Mouse (Mus musculus) spleen, postnatal 4 days (tissue): Measurements from ENCODE around the gene Ddx54.

ENCODE experiments used
- DNase-seq, 2 experiments: peaks; one replicate each; pipeline ENCODE4 v3.0.0; 2022; ENCODE audit warnings: low spot score in 2 of 2

The Ddx54 gene

GRCm38 (mm10) chr5:120610906-120611305 lies 1.6 kb upstream of the Ddx54 start:
- no peak for DNase-seq

- no peak for DNase-seq
Measured at GRCm38 (mm10) chr5:120611416-120611815, 1.1 kb upstream of the Ddx54 start.

GRCm38 (mm10) chr5:120612822-120613604 lies 474 bp downstream of the Ddx54 start:
- peak; percentile 100 for DNase-seq

- peak; percentile 54 to 81 for DNase-seq
Measured at GRCm38 (mm10) chr5:120615903-120616302, 3.4 kb downstream of the Ddx54 start.

- no peak for DNase-seq
Measured at GRCm38 (mm10) chr5:120618778-120619177, 6.2 kb downstream of the Ddx54 start.

GRCm38 (mm10) chr5:120619201-120619600 lies 6.7 kb downstream of the Ddx54 start:
- peak; percentile 77 to 94 for DNase-seq

GRCm38 (mm10) chr5:120620375-120621077 lies 8.0 kb downstream of the Ddx54 start:
- DNase-seq, result peak; percentile 85 to 96

GRCm38 (mm10) chr5:120621078-120621765 lies 8.7 kb downstream of the Ddx54 start:
- DNase-seq, result peak; percentile 60 to 74

- no peak for DNase-seq
Measured at GRCm38 (mm10) chr5:120621846-120622197, 9.3 kb downstream of the Ddx54 start.

- no peak for DNase-seq
Measured at GRCm38 (mm10) chr5:120622198-120622851, 9.8 kb downstream of the Ddx54 start.

GRCm38 (mm10) chr5:120624427-120624826 lies 11.9 kb downstream of the Ddx54 start:
- no peak for DNase-seq

GRCm38 (mm10) chr5:120626399-120626798 lies 13.9 kb downstream of the Ddx54 start:
- DNase-seq, result peak in 1 of 2 experiments; percentile 50

GRCm38 (mm10) chr5:120627515-120628300 lies 15.2 kb downstream of the Ddx54 start:
- DNase-seq, result no peak

- peak in 1 of 2 experiments; percentile 35 for DNase-seq
Measured at GRCm38 (mm10) chr5:120628624-120629023, 16.1 kb downstream of the Ddx54 start.

- no peak for DNase-seq
Measured at GRCm38 (mm10) chr5:120631128-120631527, 18.6 kb downstream of the Ddx54 start.

- no peak for DNase-seq
Measured at GRCm38 (mm10) chr5:120631892-120632291, 19.4 kb downstream of the Ddx54 start.

GRCm38 (mm10) chr5:120634131-120634530 lies 21.6 kb downstream of the Ddx54 start, which contains the start of gene Cfap73:
Gene Cfap73, minus strand, starts transcription at chr5:120634235.
- no peak for DNase-seq

GRCm38 (mm10) chr5:120634860-120635259 lies 22.3 kb downstream of the Ddx54 start:
- no peak for DNase-seq

- no peak for DNase-seq
Measured at GRCm38 (mm10) chr5:120635633-120636032, 23.1 kb downstream of the Ddx54 start.

GRCm38 (mm10) chr5:120640094-120640493 lies 27.6 kb downstream of the Ddx54 start:
- DNase-seq, result no peak
